Mouse (Mus musculus): ENCODE measurements at regions not wholly inside any gene's neighbourhood (a gene's known extent, or its start where the extent isn't known, plus 50 kb on each side); places are given as distances from the start of the nearest gene placed in this dataset.

GRCm38 (mm10) chr12:15718827-15719226, 97.9 kb downstream of the Trib2 start:
- no peaks in the 10 kb centered on the region for H3K36me3 ChIP-seq (ENCODE audit: insufficient read depth, low read length)
- DNase-seq (ENCODE audit: low spot score) (peak; percentile 64), ATAC-seq (replicated peaks; ENCODE audit: low FRiP score, low read depth) (no peak)
- WGBS: 36% methylated on average over 1 of the region's 1 CpGs
- no peak overlapping the region for H3K9ac ChIP-seq (ENCODE audit: low read depth, low read length)
- no peak overlapping the region for H3K4me3 ChIP-seq (replicated peaks; ENCODE audit: low read depth, low read length)
- H3K4me1 ChIP-seq (replicated peaks; ENCODE audit: insufficient read depth, low read length): peaks cover 2% of the 10 kb centered on the region; the same call in 1 of the 2 replicates
- no peak overlapping the region for H3K4me2 ChIP-seq (ENCODE audit: low read length)
- H3K9me3 ChIP-seq (replicated peaks; ENCODE audit: low read length): no peaks in the 10 kb centered on the region
- H3K27me3 ChIP-seq (ENCODE audit: insufficient read depth, low read length): no peaks in the 10 kb centered on the region
- TF ChIP-seq CTCF (IDR thresholded peaks at IDR 0.05; ENCODE audit: low read depth): no peak
- H3K27ac ChIP-seq: peak overlapping the region; percentile 85

DNA sequence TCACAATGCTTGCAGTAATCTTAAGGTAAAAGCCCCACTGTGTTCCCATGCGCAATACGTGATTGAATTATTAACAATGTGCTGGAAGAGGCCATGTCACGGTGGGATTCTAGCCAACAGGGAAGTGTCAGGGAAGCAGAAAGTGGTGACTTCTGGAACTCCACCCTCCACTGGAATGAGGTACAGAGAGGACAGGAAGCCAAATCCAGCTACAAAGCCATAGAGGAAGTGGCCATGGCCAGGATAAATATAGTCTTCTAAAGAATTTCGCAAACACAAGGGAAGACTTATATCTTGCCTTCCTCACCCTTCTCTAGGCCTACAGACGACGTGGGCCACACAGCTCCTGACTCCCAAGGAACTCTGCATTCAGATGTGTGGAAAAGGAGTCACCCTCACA, 98.7 kb downstream of the Trib2 start:
- peak overlapping the region; percentile 85 for H3K27ac ChIP-seq
- H3K27me3 ChIP-seq (ENCODE audit: insufficient read depth, low read length): no peaks in the 10 kb centered on the region
- no peak overlapping the region for H3K9ac ChIP-seq (ENCODE audit: low read depth, low read length)
- DNase-seq (ENCODE audit: low spot score) (peak; percentile 89), ATAC-seq (replicated peaks; ENCODE audit: low FRiP score, low read depth) (no peak; the same call in 1 of the 2 replicates)
- TF ChIP-seq CTCF (IDR thresholded peaks at IDR 0.05; ENCODE audit: low read depth): 0 out of 2 replicates have a peak, but pooled peaks have one; percentile 2
- H3K4me2 ChIP-seq (ENCODE audit: low read length): no peak overlapping the region
- H3K4me3 ChIP-seq (replicated peaks; ENCODE audit: low read depth, low read length): no peak overlapping the region
- no peaks in the 10 kb centered on the region for H3K9me3 ChIP-seq (replicated peaks; ENCODE audit: low read length)
- peaks cover 2% of the 10 kb centered on the region; the same call in 1 of the 2 replicates for H3K4me1 ChIP-seq (replicated peaks; ENCODE audit: insufficient read depth, low read length)
- WGBS: 53% methylated on average over 6 of the region's 6 CpGs
- H3K36me3 ChIP-seq (ENCODE audit: insufficient read depth, low read length): no peaks in the 10 kb centered on the region

DNA sequence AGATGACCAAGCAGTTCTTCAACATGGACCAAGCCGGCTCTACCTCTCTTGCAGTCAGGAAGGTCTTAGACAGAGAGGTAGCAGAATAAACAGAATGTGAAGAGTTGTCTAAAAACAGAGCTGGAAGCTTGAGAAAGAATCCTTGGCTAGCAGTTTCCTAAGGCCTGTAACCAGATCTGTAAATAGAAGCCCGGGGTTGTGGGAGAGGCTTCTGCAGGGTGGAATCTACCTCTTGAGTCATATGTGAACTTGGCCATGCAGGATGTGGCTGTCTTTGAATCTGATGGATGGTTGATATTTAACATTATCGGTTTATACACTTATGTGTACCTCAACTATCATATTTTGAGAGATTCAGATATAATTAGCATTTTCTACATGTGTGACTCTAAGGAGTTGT, 99.4 kb downstream of the Trib2 start:
- Histone ChIP-seq H3K9ac (ENCODE audit: low read depth, low read length) (no peak overlapping the region), H3K4me3 (replicated peaks; ENCODE audit: low read depth, low read length) (no peak overlapping the region), H3K27ac (peak overlapping the region; percentile 85), H3K9me3 (replicated peaks; ENCODE audit: low read length) (no peaks in the 10 kb centered on the region), H3K4me1 (replicated peaks; ENCODE audit: insufficient read depth, low read length) (peaks cover 2% of the 10 kb centered on the region; the same call in 1 of the 2 replicates), H3K27me3 (ENCODE audit: insufficient read depth, low read length) (no peaks in the 10 kb centered on the region), H3K4me2 (ENCODE audit: low read length) (no peak overlapping the region), H3K36me3 (ENCODE audit: insufficient read depth, low read length) (no peaks in the 10 kb centered on the region)
- ATAC-seq (replicated peaks; ENCODE audit: low FRiP score, low read depth): no peak
- WGBS: 60% methylated on average over 3 of the region's 3 CpGs
- peak; percentile 65 for DNase-seq (ENCODE audit: low spot score)
- TF ChIP-seq CTCF (IDR thresholded peaks at IDR 0.05; ENCODE audit: low read depth): no peak

DNA sequence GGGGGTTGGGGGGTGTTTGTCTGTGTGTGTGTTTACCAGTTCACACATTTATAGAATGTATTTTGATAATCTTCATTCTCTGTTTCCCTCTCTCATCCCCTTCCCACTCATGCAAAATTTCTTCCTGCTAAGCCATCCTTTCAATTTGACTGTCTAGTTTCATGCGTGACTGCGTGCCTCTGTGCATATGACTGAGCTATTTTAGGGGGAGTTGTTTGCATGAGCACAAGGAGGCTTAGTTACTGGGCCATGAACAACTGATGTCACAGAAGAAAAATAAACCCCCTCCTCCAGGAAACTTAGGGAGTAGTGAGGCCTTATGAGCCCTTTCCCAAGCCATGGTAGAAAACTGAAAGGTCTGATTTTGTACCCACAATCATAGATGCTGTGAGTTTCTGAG, 103.1 kb downstream of the Trib2 start:
- no peak for TF ChIP-seq CTCF (IDR thresholded peaks at IDR 0.05; ENCODE audit: low read depth)
- Histone ChIP-seq H3K9ac (ENCODE audit: low read depth, low read length) (no peak overlapping the region), H3K4me2 (ENCODE audit: low read length) (no peak overlapping the region), H3K4me3 (replicated peaks; ENCODE audit: low read depth, low read length) (no peak overlapping the region), H3K4me1 (replicated peaks; ENCODE audit: insufficient read depth, low read length) (no peaks in the 10 kb centered on the region; the same call in 1 of the 2 replicates), H3K27me3 (ENCODE audit: insufficient read depth, low read length) (no peaks in the 10 kb centered on the region), H3K27ac (no peak overlapping the region), H3K9me3 (replicated peaks; ENCODE audit: low read length) (no peaks in the 10 kb centered on the region), H3K36me3 (ENCODE audit: insufficient read depth, low read length) (no peaks in the 10 kb centered on the region)
- ATAC-seq (replicated peaks; ENCODE audit: low FRiP score, low read depth) (no peak; the same call in 1 of the 2 replicates), DNase-seq (ENCODE audit: low spot score) (peak; percentile 52)
- 47% methylated on average over 2 of the region's 2 CpGs for whole genome bisulfite sequencing

DNA sequence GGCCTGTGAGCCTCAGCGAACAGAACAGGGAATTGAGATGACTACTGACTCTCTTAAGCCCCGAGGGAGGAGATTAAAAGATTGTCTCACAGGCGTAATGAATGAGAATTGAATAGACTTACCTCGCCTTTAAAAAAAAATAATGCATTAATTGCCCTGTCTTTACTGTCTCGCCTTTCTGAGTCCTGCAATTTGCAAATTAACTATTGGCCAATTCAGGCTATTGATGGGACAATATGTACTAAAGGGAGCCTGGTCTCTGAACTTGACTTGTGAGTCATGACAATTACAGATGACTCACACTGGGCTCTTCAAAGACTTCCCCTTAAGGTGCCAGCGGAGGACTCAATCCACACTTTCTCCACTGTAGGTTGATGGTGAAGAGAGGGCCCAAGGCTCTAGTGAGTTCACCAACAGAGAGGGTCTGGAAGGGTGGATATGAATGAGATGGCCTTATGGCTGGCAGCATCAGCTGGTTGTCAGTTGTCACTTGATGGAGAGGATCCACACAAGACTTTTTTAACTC, 109.1 kb downstream of the Trib2 start:
- whole genome bisulfite sequencing: 82% methylated on average over 6 of the region's 6 CpGs
- DNase-seq (ENCODE audit: low spot score) (no peak), ATAC-seq (replicated peaks; ENCODE audit: low FRiP score, low read depth) (no peak)
- no peak overlapping the region for H3K9ac ChIP-seq (ENCODE audit: low read depth, low read length)
- H3K4me3 ChIP-seq (replicated peaks; ENCODE audit: low read depth, low read length): no peak overlapping the region
- no peaks in the 10 kb centered on the region for H3K27me3 ChIP-seq (ENCODE audit: insufficient read depth, low read length)
- no peaks in the 10 kb centered on the region; the same call in none of the 2 replicates for H3K4me1 ChIP-seq (replicated peaks; ENCODE audit: insufficient read depth, low read length)
- TF ChIP-seq CTCF (IDR thresholded peaks at IDR 0.05; ENCODE audit: low read depth): no peak
- no peaks in the 10 kb centered on the region for H3K9me3 ChIP-seq (replicated peaks; ENCODE audit: low read length)
- H3K27ac ChIP-seq: no peak overlapping the region
- H3K36me3 ChIP-seq (ENCODE audit: insufficient read depth, low read length): no peaks in the 10 kb centered on the region
- H3K4me2 ChIP-seq (ENCODE audit: low read length): no peak overlapping the region

DNA sequence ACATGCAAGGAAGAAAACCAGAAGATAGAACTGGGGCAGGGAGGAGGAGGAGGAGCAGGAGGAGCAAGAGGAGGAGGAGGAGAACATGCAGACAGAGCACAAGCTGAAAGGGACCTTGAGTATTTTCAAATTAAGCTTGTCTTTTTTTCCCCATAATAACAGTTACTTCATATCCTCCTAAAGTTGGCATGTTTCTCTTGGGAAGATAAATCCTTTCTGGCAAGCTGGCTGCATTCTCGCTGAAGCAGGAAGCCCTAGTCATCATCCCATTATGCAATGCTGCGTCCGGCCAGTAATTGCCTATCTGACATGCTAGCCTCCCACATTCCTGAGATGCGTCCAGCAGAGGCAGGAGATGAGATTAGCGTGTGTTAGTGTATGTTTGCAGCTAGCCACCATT, 112.3 kb downstream of the Trib2 start:
- no peak overlapping the region for H3K4me2 ChIP-seq (ENCODE audit: low read length)
- H3K4me3 ChIP-seq (replicated peaks; ENCODE audit: low read depth, low read length): no peak overlapping the region
- H3K36me3 ChIP-seq (ENCODE audit: insufficient read depth, low read length): no peaks in the 10 kb centered on the region
- peak overlapping the region; percentile 72 for H3K27ac ChIP-seq
- ATAC-seq (replicated peaks; ENCODE audit: low FRiP score, low read depth) (peak; percentile 75), DNase-seq (ENCODE audit: low spot score) (peak; percentile 95)
- TF ChIP-seq CTCF (IDR thresholded peaks at IDR 0.05; ENCODE audit: low read depth): peak; percentile 32; the same call in 1 of the 2 replicates
- no peaks in the 10 kb centered on the region; the same call in none of the 2 replicates for H3K4me1 ChIP-seq (replicated peaks; ENCODE audit: insufficient read depth, low read length)
- H3K9ac ChIP-seq (ENCODE audit: low read depth, low read length): no peak overlapping the region
- H3K9me3 ChIP-seq (replicated peaks; ENCODE audit: low read length): no peaks in the 10 kb centered on the region
- 2% methylated on average over 5 of the region's 5 CpGs for WGBS
- no peaks in the 10 kb centered on the region for H3K27me3 ChIP-seq (ENCODE audit: insufficient read depth, low read length)

DNA sequence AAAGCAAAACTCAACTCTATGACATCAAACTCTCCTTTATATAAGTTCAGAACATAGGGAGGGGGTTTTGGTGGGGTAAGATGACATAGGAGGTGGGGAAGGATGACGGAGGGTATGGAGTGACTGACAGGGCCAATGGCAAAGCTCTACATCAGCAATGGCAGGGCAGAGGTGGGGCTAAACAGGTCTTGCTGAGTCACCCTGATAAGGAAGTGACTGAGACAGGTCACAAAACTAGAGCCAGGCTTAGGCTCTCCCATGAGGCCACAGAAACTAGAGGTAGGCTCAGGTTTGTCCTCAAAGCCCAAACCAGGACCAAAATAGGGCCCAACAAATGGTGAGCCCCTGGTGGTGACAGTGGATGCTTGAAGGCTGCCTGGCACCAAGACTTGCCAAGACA, 114.6 kb downstream of the Trib2 start:
- Histone ChIP-seq H3K36me3 (ENCODE audit: insufficient read depth, low read length) (no peaks in the 10 kb centered on the region), H3K4me3 (replicated peaks; ENCODE audit: low read depth, low read length) (no peak overlapping the region), H3K4me2 (ENCODE audit: low read length) (no peak overlapping the region), H3K9ac (ENCODE audit: low read depth, low read length) (no peak overlapping the region), H3K4me1 (replicated peaks; ENCODE audit: insufficient read depth, low read length) (peaks cover 3% of the 10 kb centered on the region), H3K27ac (no peak overlapping the region), H3K9me3 (replicated peaks; ENCODE audit: low read length) (no peaks in the 10 kb centered on the region), H3K27me3 (ENCODE audit: insufficient read depth, low read length) (no peaks in the 10 kb centered on the region)
- DNase-seq (ENCODE audit: low spot score): no peak
- ATAC-seq (replicated peaks; ENCODE audit: low FRiP score, low read depth): no peak
- 89% methylated on average over 1 of the region's 1 CpGs for WGBS
- TF ChIP-seq CTCF (IDR thresholded peaks at IDR 0.05; ENCODE audit: low read depth): peak; percentile 8; the same call in 1 of the 2 replicates

Data from kidney, postnatal 0 days (tissue).